Mouse (Mus musculus) forebrain, embryonic 11.5 days (tissue): ENCODE data around the gene Ppp2r5e. TPM values are rescaled to one million over a fixed set of nuclear protein-coding genes. Genes with fewer than 3 reads are reported as not detected.
"Not testable (repeated sequence)": the region's sequence is repeated elsewhere in the genome, so short reads cannot be mapped to it uniquely, and the experiment has no call there.

Experiments
- ATAC-seq: fragments of 200-750 bp; cut with Nextera tagmentation; replicated peaks from 2 replicates; pipeline ENCODE4 v1.8.0; 2017; ENCODE audit warnings: moderate TSS enrichment; ENCODE audit not compliant: low FRiP score
- DNase-seq: peaks from one replicate; pipeline ENCODE4 v3.0.0-alpha.2; 2017; ENCODE audit warnings: low spot score
- H3K27ac ChIP-seq: fragments of 300-500 bp; sonication (generic); 2 replicates; pipeline ENCODE4 v1.5.1; 2014; ENCODE audit warnings: low read depth, low read length
- H3K27me3 ChIP-seq: fragments of 300-500 bp; sonication (generic); 2 replicates; pipeline ENCODE4 v1.6.1; 2014; ENCODE audit warnings: mild to moderate bottlenecking, low read length, mixed read lengths; ENCODE audit not compliant: control insufficient read depth, insufficient read depth
- H3K36me3 ChIP-seq: fragments of 300-500 bp; sonication (generic); 2 replicates; pipeline ENCODE4 v1.6.1; 2014; ENCODE audit warnings: mild to moderate bottlenecking, low read length, moderate library complexity, mixed read lengths; ENCODE audit not compliant: control insufficient read depth, insufficient read depth
- H3K4me1 ChIP-seq: fragments of 300-500 bp; sonication (generic); replicated peaks from 2 replicates; pipeline ENCODE4 v1.6.1; 2014; ENCODE audit warnings: low read length, mixed read lengths; ENCODE audit not compliant: control insufficient read depth, insufficient read depth
- H3K4me2 ChIP-seq: fragments of 300-500 bp; sonication (generic); 2 replicates; pipeline ENCODE4 v1.6.1; 2014; ENCODE audit warnings: low read depth, mild to moderate bottlenecking, low read length, moderate library complexity, mixed read lengths; ENCODE audit not compliant: severe bottlenecking
- H3K4me3 ChIP-seq: fragments of 300-500 bp; sonication (generic); 2 replicates; pipeline ENCODE4 v1.5.1; 2014; ENCODE audit warnings: low read depth, low read length
- H3K9ac ChIP-seq: fragments of 300-500 bp; sonication (generic); 2 replicates; pipeline ENCODE4 v1.6.1; 2014; ENCODE audit warnings: low read length
- H3K9me3 ChIP-seq: fragments of 300-500 bp; sonication (generic); 2 replicates; pipeline ENCODE4 v1.6.1; 2016; ENCODE audit warnings: low read length, mixed read lengths; ENCODE audit not compliant: control insufficient read depth
- WGBS: fragments of 180-500 bp; shearing (Covaris S2); extraction: QIAGEN DNeasy Blood & Tissue Kit; methylation state at CpG from one replicate; pipeline ENCODE4 v1.1.7; 2014; 5-methylcytosine and 5-hydroxymethylcytosine counted together
- polyA plus RNA-seq: library from polyadenylated mRNA; unstranded; fragments of >200 nt; fragmentation: Nextera tagmentation; extraction: Ambion mirVana; gene quantifications from 2 replicates; pipeline ENCODE4 v1.2.1, GENCODE M21; 2014

Ppp2r5e gene
- polyA plus RNA-seq, 1 experiment from 2014 or later = 26.1 TPM

- Histone ChIP-seq H3K9me3 (no peaks in the 10 kb centered on the region), H3K4me1 (no peaks in the 10 kb centered on the region), H3K4me3 (no peak overlapping the region), H3K27ac (no peak overlapping the region), H3K36me3 (no peaks in the 10 kb centered on the region; the same call in 1 of the 2 replicates), H3K27me3 (no peaks in the 10 kb centered on the region), H3K9ac (no peak overlapping the region), H3K4me2 (no peak overlapping the region)
- no peak for DNase-seq
- 96% methylated on average over 2 of the region's 2 CpGs for WGBS
- no peak for ATAC-seq
These were observed 84.5 kb downstream of the Ppp2r5e start for GRCm38 (mm10) chr12:75511520-75511919.

- no peak for ATAC-seq
- 74% methylated on average over 6 of the region's 6 CpGs for WGBS
- no peak for DNase-seq
- Histone ChIP-seq H3K9me3 (no peaks in the 10 kb centered on the region), H3K4me2 (no peak overlapping the region), H3K4me1 (no peaks in the 10 kb centered on the region), H3K4me3 (no peak overlapping the region), H3K27me3 (no peaks in the 10 kb centered on the region), H3K9ac (no peak overlapping the region), H3K27ac (no peak overlapping the region), H3K36me3 (no peaks in the 10 kb centered on the region)
These were observed 90.9 kb downstream of the Ppp2r5e start for GRCm38 (mm10) chr12:75504991-75505650.

GRCm38 (mm10) chr12:75502664-75503063, 93.4 kb downstream of the Ppp2r5e start:
- no peaks in the 10 kb centered on the region for H3K36me3 ChIP-seq
- no peak overlapping the region for H3K9ac ChIP-seq
- H3K9me3 ChIP-seq = no peaks in the 10 kb centered on the region
- no peak for ATAC-seq
- no peaks in the 10 kb centered on the region for H3K27me3 ChIP-seq
- no peaks in the 10 kb centered on the region for H3K4me1 ChIP-seq
- 84% methylated on average over 4 of the region's 4 CpGs for WGBS
- H3K27ac ChIP-seq = no peak overlapping the region
- no peak overlapping the region for H3K4me2 ChIP-seq
- no peak overlapping the region for H3K4me3 ChIP-seq
- no peak for DNase-seq

GRCm38 (mm10) chr12:75497698-75498097, 98.3 kb downstream of the Ppp2r5e start:
- ATAC-seq (no peak), DNase-seq (no peak)
- Histone ChIP-seq H3K9ac (no peak overlapping the region), H3K27me3 (no peaks in the 10 kb centered on the region), H3K4me3 (no peak overlapping the region), H3K4me2 (no peak overlapping the region), H3K27ac (no peak overlapping the region), H3K9me3 (no peaks in the 10 kb centered on the region), H3K4me1 (no peaks in the 10 kb centered on the region), H3K36me3 (no peaks in the 10 kb centered on the region)
- 96% methylated on average over 1 of the region's 1 CpGs for WGBS

GRCm38 (mm10) chr12:75495636-75496035, 100.4 kb downstream of the Ppp2r5e start:
- no peaks in the 10 kb centered on the region for H3K27me3 ChIP-seq
- H3K27ac ChIP-seq = no peak overlapping the region
- no peak overlapping the region for H3K4me2 ChIP-seq
- H3K9me3 ChIP-seq = no peaks in the 10 kb centered on the region
- no peak overlapping the region for H3K4me3 ChIP-seq
- H3K4me1 ChIP-seq = no peaks in the 10 kb centered on the region
- ATAC-seq = no peak
- H3K9ac ChIP-seq = no peak overlapping the region
- no peak for DNase-seq
- WGBS = 87% methylated on average over 3 of the region's 3 CpGs
- H3K36me3 ChIP-seq = no peaks in the 10 kb centered on the region

GRCm38 (mm10) chr12:75494643-75495042, 101.4 kb downstream of the Ppp2r5e start:
- Histone ChIP-seq H3K27ac (no peak overlapping the region), H3K9ac (no peak overlapping the region), H3K27me3 (no peaks in the 10 kb centered on the region), H3K4me1 (no peaks in the 10 kb centered on the region), H3K36me3 (no peaks in the 10 kb centered on the region), H3K4me2 (no peak overlapping the region), H3K9me3 (no peaks in the 10 kb centered on the region), H3K4me3 (no peak overlapping the region)
- ATAC-seq (no peak), DNase-seq (no peak)
- 83% methylated on average over 3 of the region's 3 CpGs for WGBS

- Histone ChIP-seq H3K27ac (no peak overlapping the region), H3K36me3 (no peaks in the 10 kb centered on the region), H3K9ac (no peak overlapping the region), H3K4me2 (no peak overlapping the region), H3K4me1 (no peaks in the 10 kb centered on the region), H3K27me3 (no peaks in the 10 kb centered on the region), H3K9me3 (no peaks in the 10 kb centered on the region), H3K4me3 (no peak overlapping the region)
- ATAC-seq = no peak
- DNase-seq = no peak
- 82% methylated on average over 3 of the region's 3 CpGs for WGBS
These were observed 103.3 kb downstream of the Ppp2r5e start for GRCm38 (mm10) chr12:75492549-75493327.

GRCm38 (mm10) chr12:75492148-75492547, 103.9 kb downstream of the Ppp2r5e start:
- 90% methylated on average over 3 of the region's 3 CpGs for WGBS

GRCm38 (mm10) chr12:75487500-75487899, 108.5 kb downstream of the Ppp2r5e start:
- Histone ChIP-seq H3K4me2 (no peak overlapping the region), H3K36me3 (no peaks in the 10 kb centered on the region), H3K4me1 (no peaks in the 10 kb centered on the region), H3K9me3 (no peaks in the 10 kb centered on the region), H3K4me3 (no peak overlapping the region), H3K9ac (no peak overlapping the region), H3K27me3 (no peaks in the 10 kb centered on the region), H3K27ac (no peak overlapping the region)
- ATAC-seq = no peak
- no peak for DNase-seq
- 87% methylated on average over 2 of the region's 2 CpGs for WGBS

More at GRCm38 (mm10) chr12:75492148-75492547, 103.9 kb downstream of the Ppp2r5e start:
- H3K9ac ChIP-seq, H3K36me3 ChIP-seq, H3K4me2 ChIP-seq, ATAC-seq, H3K9me3 ChIP-seq, H3K4me1 ChIP-seq, H3K27ac ChIP-seq, H3K4me3 ChIP-seq, H3K27me3 ChIP-seq, DNase-seq: not testable (repeated sequence)
